Mouse (Mus musculus): Measurements from ENCODE around the gene Itga2. TPM values are rescaled to one million over a fixed set of nuclear protein-coding genes. Genes with fewer than 3 reads are reported as not detected.
A peak's percentile ranks its signal among the peaks of the same experiment; 100 is the strongest.

Itga2 gene
- total RNA-seq, 1 experiment = 0.31 TPM

DNA sequence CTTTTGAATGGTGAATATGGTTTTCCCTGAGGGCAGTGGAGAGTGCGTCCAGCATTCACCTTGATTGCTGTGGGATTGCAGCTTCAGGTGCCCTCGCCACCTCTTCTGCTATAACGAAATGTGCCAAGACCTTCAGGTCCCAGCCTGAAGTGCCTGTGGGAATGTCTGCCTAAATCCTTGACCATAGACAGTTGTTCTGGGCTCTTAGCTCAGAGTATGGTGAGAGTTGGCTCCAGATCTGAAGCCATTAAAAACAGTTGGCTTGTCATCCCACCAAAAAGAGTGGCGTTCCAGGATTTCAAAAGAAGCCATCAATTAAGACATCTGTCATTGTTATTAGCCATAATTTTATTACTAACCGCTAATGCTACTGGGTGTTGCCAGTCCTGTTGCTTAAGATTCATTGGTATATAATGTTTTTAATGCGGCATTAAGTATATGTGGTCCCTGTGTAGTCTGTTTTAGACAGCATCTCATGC, 106.5 kb downstream of the Itga2 start:
- in situ Hi-C loops (cut with MboI; ENCODE audit: low sequenced_read_pairs in 2 of 2, unreplicated experiment in 2 of 2) = loop anchor here in 1 of 2 experiments (25.0 kb wide), 1 partner anchor 137 kb away; no protein-coding TSS in a partner anchor
- Histone ChIP-seq H3K4me3 (ENCODE audit: insufficient read depth in 1 of 2, low read depth in 1 of 2, low read length in 2 of 2, poor library complexity in 1 of 2, severe bottlenecking in 1 of 2) (no peak overlapping the region), H3K9ac (ENCODE audit: insufficient read depth, low read depth, low read length, poor library complexity, severe bottlenecking) (no peak overlapping the region), H3K4me1 (ENCODE audit: control insufficient read depth in 2 of 2, insufficient read depth in 2 of 2, low read length in 2 of 2, poor library complexity in 1 of 2) (no peaks in the 10 kb centered on the region), H3K9me3 (ENCODE audit: control insufficient read depth, insufficient read depth, low read depth, low read length) (no peaks in the 10 kb centered on the region), H3K36me3 (ENCODE audit: control insufficient read depth, insufficient read depth, low read length, poor library complexity, severe bottlenecking) (no peaks in the 10 kb centered on the region; the same call in 1 of the 2 replicates), H3K27ac (ENCODE audit: insufficient read depth, low read depth, low read length, poor library complexity, severe bottlenecking) (no peak overlapping the region)
- TF ChIP-seq HCFC1 (IDR thresholded peaks at IDR 0.05; ENCODE audit: borderline replicate concordance, insufficient read depth, low read length) = no peak
- no peak for TF ChIP-seq MAFK (IDR thresholded peaks at IDR 0.05; ENCODE audit: insufficient read depth, low read depth, low read length)
- no peak for TF ChIP-seq ZC3H11A (IDR thresholded peaks at IDR 0.05; ENCODE audit: borderline replicate concordance, low read depth, low read length)
- TF ChIP-seq ZNF384 (IDR thresholded peaks at IDR 0.05; ENCODE audit: low read depth, low read length) = no peak
- no peak for TF ChIP-seq CHD2 (IDR thresholded peaks at IDR 0.05; ENCODE audit: low read depth, low read length)
- no peak for DNase-seq (ENCODE audit: low read depth, low spot score)

- DNase-seq (ENCODE audit: low read depth, low spot score) = no peak
- in situ Hi-C loops (cut with MboI; ENCODE audit: low sequenced_read_pairs in 2 of 2, unreplicated experiment in 2 of 2) = no loop called here
- Histone ChIP-seq H3K9me3 (ENCODE audit: control insufficient read depth, insufficient read depth, low read depth, low read length) (no peaks in the 10 kb centered on the region), H3K4me1 (ENCODE audit: control insufficient read depth in 2 of 2, insufficient read depth in 2 of 2, low read length in 2 of 2, poor library complexity in 1 of 2) (no peaks in the 10 kb centered on the region), H3K36me3 (ENCODE audit: control insufficient read depth, insufficient read depth, low read length, poor library complexity, severe bottlenecking) (no peaks in the 10 kb centered on the region), H3K9ac (ENCODE audit: insufficient read depth, low read depth, low read length, poor library complexity, severe bottlenecking) (no peak overlapping the region), H3K4me3 (ENCODE audit: insufficient read depth in 1 of 2, low read depth in 1 of 2, low read length in 2 of 2, poor library complexity in 1 of 2, severe bottlenecking in 1 of 2) (no peak overlapping the region), H3K27ac (ENCODE audit: insufficient read depth, low read depth, low read length, poor library complexity, severe bottlenecking) (no peak overlapping the region)
- TF ChIP-seq ZNF384 (IDR thresholded peaks at IDR 0.05; ENCODE audit: low read depth, low read length) (no peak), HCFC1 (IDR thresholded peaks at IDR 0.05; ENCODE audit: borderline replicate concordance, insufficient read depth, low read length) (no peak), CHD2 (IDR thresholded peaks at IDR 0.05; ENCODE audit: low read depth, low read length) (no peak), MAFK (IDR thresholded peaks at IDR 0.05; ENCODE audit: insufficient read depth, low read depth, low read length) (no peak), ZC3H11A (IDR thresholded peaks at IDR 0.05; ENCODE audit: borderline replicate concordance, low read depth, low read length) (no peak)
These were observed 109.0 kb downstream of the Itga2 start for GRCm38 (mm10) chr13:114822871-114823270.

- TF ChIP-seq ZC3H11A (IDR thresholded peaks at IDR 0.05; ENCODE audit: borderline replicate concordance, low read depth, low read length) (no peak), MAFK (IDR thresholded peaks at IDR 0.05; ENCODE audit: insufficient read depth, low read depth, low read length) (no peak), ZNF384 (IDR thresholded peaks at IDR 0.05; ENCODE audit: low read depth, low read length) (no peak), CHD2 (IDR thresholded peaks at IDR 0.05; ENCODE audit: low read depth, low read length) (no peak), HCFC1 (IDR thresholded peaks at IDR 0.05; ENCODE audit: borderline replicate concordance, insufficient read depth, low read length) (no peak)
- Histone ChIP-seq H3K36me3 (ENCODE audit: control insufficient read depth, insufficient read depth, low read length, poor library complexity, severe bottlenecking) (no peaks in the 10 kb centered on the region), H3K9me3 (ENCODE audit: control insufficient read depth, insufficient read depth, low read depth, low read length) (no peaks in the 10 kb centered on the region), H3K4me3 (ENCODE audit: insufficient read depth in 1 of 2, low read depth in 1 of 2, low read length in 2 of 2, poor library complexity in 1 of 2, severe bottlenecking in 1 of 2) (peak overlapping the region; percentile 73 to 78), H3K27ac (ENCODE audit: insufficient read depth, low read depth, low read length, poor library complexity, severe bottlenecking) (no peak overlapping the region), H3K9ac (ENCODE audit: insufficient read depth, low read depth, low read length, poor library complexity, severe bottlenecking) (peak overlapping the region; percentile 79), H3K4me1 (ENCODE audit: control insufficient read depth in 2 of 2, insufficient read depth in 2 of 2, low read length in 2 of 2, poor library complexity in 1 of 2) (no peaks in the 10 kb centered on the region)
- in situ Hi-C loops (cut with MboI; ENCODE audit: low sequenced_read_pairs in 2 of 2, unreplicated experiment in 2 of 2) = no loop called here
- no peak for DNase-seq (ENCODE audit: low read depth, low spot score)
These were observed 113.4 kb downstream of the Itga2 start for GRCm38 (mm10) chr13:114818513-114818912.

DNA sequence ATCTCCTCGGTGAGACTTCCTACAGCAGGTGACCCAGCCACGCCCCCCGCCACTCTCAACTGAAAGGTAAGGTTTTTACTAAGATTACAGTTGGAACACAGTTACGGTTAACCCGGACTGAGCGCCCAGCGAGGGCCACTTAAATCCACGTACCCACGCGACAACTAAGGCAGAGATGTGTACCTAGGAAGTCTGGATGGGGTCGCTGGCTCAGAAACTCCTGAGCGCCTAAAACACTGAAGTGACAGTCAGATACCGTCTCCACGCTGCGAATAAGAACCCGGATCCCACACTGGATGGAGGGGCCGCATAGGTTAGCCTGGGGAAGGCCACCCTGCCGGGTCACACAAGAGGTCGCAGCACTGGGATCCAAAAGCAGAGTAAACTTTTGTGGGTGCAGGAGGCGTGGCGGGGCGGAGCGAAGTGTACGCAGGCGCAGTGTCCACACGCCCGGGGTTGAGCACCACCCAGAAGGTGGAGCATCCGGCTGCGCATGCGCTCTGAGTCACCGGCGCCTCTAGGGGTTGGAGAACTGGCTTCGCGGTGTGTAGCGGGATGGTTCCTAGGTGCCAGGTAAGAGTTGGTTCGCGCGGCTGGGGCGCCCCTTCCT, 114.0 kb downstream of the Itga2 start, which contains the start of gene Mocs2:
Gene Mocs2, plus strand, starts transcription at position 486 of the 610 bp plus-strand sequence.
- peak within 1 kb of the TSS; percentile 78 to 80 for H3K4me3 ChIP-seq (ENCODE audit: insufficient read depth in 1 of 2, low read depth in 1 of 2, low read length in 2 of 2, poor library complexity in 1 of 2, severe bottlenecking in 1 of 2)
- H3K4me1 ChIP-seq (ENCODE audit: control insufficient read depth in 2 of 2, insufficient read depth in 2 of 2, low read length in 2 of 2, poor library complexity in 1 of 2) = no peaks in the 10 kb centered on the region
- H3K36me3 ChIP-seq (ENCODE audit: control insufficient read depth, insufficient read depth, low read length, poor library complexity, severe bottlenecking) = no peaks in the 10 kb centered on the region
- H3K9ac ChIP-seq (ENCODE audit: insufficient read depth, low read depth, low read length, poor library complexity, severe bottlenecking) = peak within 1 kb of the TSS; percentile 79
- no peak for TF ChIP-seq ZC3H11A (IDR thresholded peaks at IDR 0.05; ENCODE audit: borderline replicate concordance, low read depth, low read length)
- no peak for TF ChIP-seq MAFK (IDR thresholded peaks at IDR 0.05; ENCODE audit: insufficient read depth, low read depth, low read length)
- TF ChIP-seq ZNF384 (IDR thresholded peaks at IDR 0.05; ENCODE audit: low read depth, low read length) = no peak
- TF ChIP-seq HCFC1 (IDR thresholded peaks at IDR 0.05; ENCODE audit: borderline replicate concordance, insufficient read depth, low read length) = no peak
- TF ChIP-seq CHD2 (IDR thresholded peaks at IDR 0.05; ENCODE audit: low read depth, low read length) = no peak
- in situ Hi-C loops (cut with MboI; ENCODE audit: low sequenced_read_pairs in 2 of 2, unreplicated experiment in 2 of 2) = no loop called here
- peak; percentile 83 for DNase-seq (ENCODE audit: low read depth, low spot score)
- H3K9me3 ChIP-seq (ENCODE audit: control insufficient read depth, insufficient read depth, low read depth, low read length) = no peaks in the 10 kb centered on the region
- H3K27ac ChIP-seq (ENCODE audit: insufficient read depth, low read depth, low read length, poor library complexity, severe bottlenecking) = no peak within 1 kb of the TSS

Data from ES-E14 (cell line).